Mouse (Mus musculus) stomach, embryonic 16.5 days (tissue): Measurements from ENCODE around the gene Pgs1. TPM values are rescaled to one million over a fixed set of nuclear protein-coding genes. Genes with fewer than 3 reads are reported as not detected.

Source experiments
- ATAC-seq: fragments of 200-750 bp; cut with Nextera tagmentation; 2 replicates; pipeline ENCODE4 v1.8.0; 2017; ENCODE audit warnings: moderate number of reproducible peaks, moderate TSS enrichment; ENCODE audit not compliant: insufficient read depth, low FRiP score
- H3K27ac ChIP-seq: fragments of 300-500 bp; sonication (generic); 2 replicates; pipeline ENCODE4 v1.5.1; 2014; ENCODE audit warnings: low read length
- H3K27me3 ChIP-seq: fragments of 300-500 bp; sonication (generic); 2 replicates; pipeline ENCODE4 v1.6.1; 2014; ENCODE audit warnings: low read length, control low read depth, mixed read lengths; ENCODE audit not compliant: control insufficient read depth, insufficient read depth
- H3K36me3 ChIP-seq: fragments of 300-500 bp; sonication (generic); 2 replicates; pipeline ENCODE4 v1.6.1; 2014; ENCODE audit warnings: low read length; ENCODE audit not compliant: control insufficient read depth, insufficient read depth
- H3K4me1 ChIP-seq: fragments of 300-500 bp; sonication (generic); 2 replicates; pipeline ENCODE4 v1.6.1; 2014; ENCODE audit warnings: low read length, control low read depth, mixed read lengths; ENCODE audit not compliant: control insufficient read depth, insufficient read depth
- H3K4me2 ChIP-seq: fragments of 300-500 bp; sonication (generic); 2 replicates; pipeline ENCODE4 v1.6.1; 2014; ENCODE audit warnings: low read depth, low read length, mixed read lengths
- H3K4me3 ChIP-seq: fragments of 300-500 bp; sonication (generic); replicated peaks from 2 replicates; pipeline ENCODE4 v1.5.1; 2014; ENCODE audit warnings: mild to moderate bottlenecking, low read length
- H3K9ac ChIP-seq: fragments of 300-500 bp; sonication (generic); 2 replicates; pipeline ENCODE4 v1.6.1; 2014; ENCODE audit warnings: low read length
- H3K9me3 ChIP-seq: fragments of 300-500 bp; sonication (generic); replicated peaks from 2 replicates; pipeline ENCODE4 v1.6.1; 2016; ENCODE audit warnings: low read length, control low read depth; ENCODE audit not compliant: control insufficient read depth
- WGBS: fragments of 180-500 bp; shearing (Covaris S2); extraction: QIAGEN DNeasy Blood & Tissue Kit; methylation state at CpG from one replicate; pipeline ENCODE4 v1.1.7; 2014; 5-methylcytosine and 5-hydroxymethylcytosine counted together
- polyA plus RNA-seq: library from polyadenylated mRNA; unstranded; fragments of >200 nt; fragmentation: Nextera tagmentation; extraction: Ambion mirVana; gene quantifications from 2 replicates; pipeline ENCODE4 v1.2.1, GENCODE M21; 2015

The Pgs1 gene
- polyA plus RNA-seq, 1 experiment from 2014 or later, result 32.1 TPM

DNA sequence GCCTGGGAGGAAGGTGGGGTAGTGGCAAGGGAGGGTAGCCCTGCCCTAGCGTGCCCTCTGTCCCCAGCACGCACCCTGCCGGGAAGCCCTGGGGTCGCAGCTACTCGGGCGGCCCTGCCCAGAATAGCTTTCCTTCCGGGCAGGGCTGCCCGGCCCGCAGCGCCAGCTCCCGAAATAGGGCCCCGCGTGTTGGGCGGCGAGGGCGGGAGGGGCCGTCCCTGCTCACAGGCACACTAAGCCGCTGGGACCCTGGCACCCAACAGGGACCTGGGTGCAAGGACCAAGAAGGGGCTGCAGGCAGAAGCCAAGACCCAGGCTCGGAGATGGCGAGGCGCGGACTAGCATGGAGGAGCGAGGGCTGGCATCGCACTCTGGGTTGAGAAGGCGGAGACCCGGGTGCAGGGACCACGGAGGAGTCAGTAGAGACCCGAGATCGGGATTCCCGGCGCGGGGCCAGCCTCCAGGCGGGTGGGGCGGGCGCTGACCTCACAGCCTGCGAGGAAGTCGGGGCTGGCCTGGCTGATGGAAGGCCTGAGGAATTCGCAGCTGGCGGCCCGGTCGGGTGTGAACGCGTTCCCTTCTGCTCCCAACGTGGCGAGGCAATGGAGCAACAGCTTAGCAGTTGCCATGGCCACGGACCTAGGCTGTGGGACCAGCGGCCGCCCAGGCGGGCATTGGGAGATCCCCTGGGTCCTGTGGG, 36.5 kb upstream of the Pgs1 start:
- WGBS, result 5% methylated on average over 49 of the region's 49 CpGs
- Histone ChIP-seq H3K27ac (peak overlapping the region; percentile 85), H3K4me1 (peaks cover 31% of the 10 kb centered on the region), H3K9me3 (no peaks in the 10 kb centered on the region), H3K4me3 (peak overlapping the region; percentile 41), H3K4me2 (peak overlapping the region; percentile 72), H3K36me3 (no peaks in the 10 kb centered on the region), H3K9ac (peak overlapping the region; percentile 77), H3K27me3 (no peaks in the 10 kb centered on the region)
- ATAC-seq, result peak; percentile 89

DNA sequence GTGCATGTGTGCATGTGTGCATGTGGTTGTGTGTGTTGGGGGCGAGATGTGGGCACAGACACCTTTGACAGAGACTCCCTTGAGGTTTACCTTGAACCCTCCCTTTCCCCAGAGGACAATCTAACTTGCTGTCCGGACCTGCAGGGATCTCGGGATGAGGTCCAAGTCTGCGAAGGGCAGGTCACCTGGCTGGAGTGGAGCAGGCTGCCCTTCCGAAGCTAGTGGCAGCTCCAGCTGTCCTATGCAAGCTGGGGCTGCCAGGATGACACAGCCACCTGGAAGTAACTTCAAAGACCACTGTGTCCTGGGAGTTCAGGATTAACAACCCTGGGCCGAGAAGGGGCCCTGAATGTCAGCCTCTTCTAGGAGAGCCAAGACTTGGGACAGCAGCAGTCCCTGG, 34.7 kb upstream of the Pgs1 start:
- no peak overlapping the region for H3K4me3 ChIP-seq
- H3K27me3 ChIP-seq, result no peaks in the 10 kb centered on the region
- no peak overlapping the region for H3K27ac ChIP-seq
- ATAC-seq, result no peak
- no peak overlapping the region for H3K4me2 ChIP-seq
- H3K36me3 ChIP-seq, result no peaks in the 10 kb centered on the region
- peak overlapping the region; percentile 36; the same call in 1 of the 2 replicates for H3K9ac ChIP-seq
- peaks cover 34% of the 10 kb centered on the region for H3K4me1 ChIP-seq
- 82% methylated on average over 6 of the region's 6 CpGs for WGBS
- no peaks in the 10 kb centered on the region for H3K9me3 ChIP-seq

DNA sequence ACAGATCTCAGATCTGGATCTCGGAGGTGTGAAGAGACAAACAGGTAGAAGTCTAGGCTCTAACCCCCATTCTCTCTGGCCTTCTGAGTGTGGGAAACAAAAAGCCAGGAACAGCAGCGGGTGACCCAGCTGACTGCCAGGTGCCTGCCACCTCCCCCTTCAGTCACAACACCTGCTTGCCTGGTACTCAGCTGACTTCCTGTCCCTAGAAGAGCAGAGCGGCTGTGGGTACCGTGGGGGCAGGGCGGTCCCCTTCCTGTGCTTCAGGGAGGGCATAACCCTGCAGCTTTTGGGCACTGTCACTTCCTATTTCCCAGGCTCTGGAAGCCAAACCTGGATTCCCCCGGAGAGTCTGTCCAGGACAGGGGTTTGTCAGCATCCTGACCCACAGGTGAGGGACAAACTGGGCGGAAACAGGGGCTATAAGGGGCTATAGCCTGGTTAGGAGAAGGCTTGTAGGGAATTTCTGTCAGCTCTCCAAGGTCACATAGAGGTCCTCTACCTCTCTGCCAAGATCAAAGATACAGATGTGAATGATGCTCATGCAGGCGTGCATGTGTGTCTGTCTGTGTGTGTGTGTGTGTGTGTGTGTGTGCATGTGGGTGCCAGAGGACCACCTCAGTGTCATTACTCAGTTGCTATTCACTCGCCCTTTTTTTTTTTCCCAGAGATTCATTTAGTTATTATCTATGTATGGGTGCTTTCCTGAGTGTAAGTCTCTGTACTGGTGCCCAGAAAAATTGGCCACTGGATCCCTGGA, 33.7 kb upstream of the Pgs1 start:
- no peaks in the 10 kb centered on the region for H3K36me3 ChIP-seq
- WGBS, result 62% methylated on average over 9 of the region's 9 CpGs
- peaks cover 31% of the 10 kb centered on the region for H3K4me1 ChIP-seq
- ATAC-seq, result no peak
- H3K9ac ChIP-seq, result 0 out of 2 replicates have a peak overlapping the region, but pooled peaks have one; percentile 5
- H3K27ac ChIP-seq, result no peak overlapping the region
- no peak overlapping the region for H3K4me2 ChIP-seq
- no peaks in the 10 kb centered on the region for H3K27me3 ChIP-seq
- no peak overlapping the region for H3K4me3 ChIP-seq
- no peaks in the 10 kb centered on the region for H3K9me3 ChIP-seq

DNA sequence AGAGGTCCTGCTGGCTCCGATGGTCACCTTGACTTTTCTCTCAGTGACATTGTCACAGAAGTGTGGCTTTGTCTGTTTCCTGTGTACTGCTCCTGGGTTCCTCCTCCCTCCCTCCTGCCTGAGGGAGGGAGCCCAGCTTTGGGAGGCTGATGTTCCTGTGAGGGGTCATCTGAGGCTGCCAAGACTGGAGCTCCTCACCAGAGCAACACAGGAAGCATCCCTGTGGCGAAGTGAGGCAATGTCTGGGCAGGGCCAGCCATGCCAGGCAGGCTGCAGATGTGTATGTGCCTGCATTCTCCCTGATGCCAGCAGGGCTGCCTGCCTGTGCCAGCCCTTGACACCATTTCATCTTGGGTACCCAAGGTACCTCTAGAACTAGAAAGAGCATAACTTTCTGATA, 32.0 kb upstream of the Pgs1 start:
- H3K9me3 ChIP-seq, result no peaks in the 10 kb centered on the region
- no peaks in the 10 kb centered on the region for H3K27me3 ChIP-seq
- no peak overlapping the region for H3K4me3 ChIP-seq
- no peak overlapping the region for H3K4me2 ChIP-seq
- H3K36me3 ChIP-seq, result no peaks in the 10 kb centered on the region
- ATAC-seq, result no peak
- H3K27ac ChIP-seq, result no peak overlapping the region; the same call in 1 of the 2 replicates
- no peak overlapping the region for H3K9ac ChIP-seq
- 61% methylated on average over 2 of the region's 2 CpGs for WGBS
- H3K4me1 ChIP-seq, result peaks cover 39% of the 10 kb centered on the region

DNA sequence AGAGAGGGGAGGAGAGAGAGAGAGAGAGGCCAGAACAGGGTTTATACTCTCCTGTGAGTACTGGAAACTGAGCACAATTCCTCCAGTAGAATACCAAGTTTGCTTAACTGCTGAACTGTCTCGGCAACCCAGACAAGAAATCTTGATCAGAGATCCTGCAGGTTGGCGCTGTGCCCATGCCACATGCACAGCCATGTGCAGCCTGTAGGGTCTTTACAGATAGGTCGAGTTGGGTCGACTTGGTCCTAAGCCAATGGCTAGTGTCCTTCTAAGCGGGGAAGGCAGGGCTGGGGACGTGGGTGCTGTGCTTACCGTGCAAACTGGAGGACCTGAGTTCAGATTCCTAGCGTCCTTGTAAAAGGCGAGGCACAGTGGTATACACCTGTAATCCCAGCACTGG, 31.3 kb upstream of the Pgs1 start:
- Histone ChIP-seq H3K27ac (peak overlapping the region; percentile 36; the same call in 1 of the 2 replicates), H3K4me2 (no peak overlapping the region), H3K4me1 (peaks cover 39% of the 10 kb centered on the region), H3K27me3 (no peaks in the 10 kb centered on the region), H3K9me3 (no peaks in the 10 kb centered on the region), H3K4me3 (no peak overlapping the region), H3K36me3 (no peaks in the 10 kb centered on the region), H3K9ac (no peak overlapping the region)
- no peak for ATAC-seq
- 67% methylated on average over 9 of the region's 9 CpGs for WGBS

DNA sequence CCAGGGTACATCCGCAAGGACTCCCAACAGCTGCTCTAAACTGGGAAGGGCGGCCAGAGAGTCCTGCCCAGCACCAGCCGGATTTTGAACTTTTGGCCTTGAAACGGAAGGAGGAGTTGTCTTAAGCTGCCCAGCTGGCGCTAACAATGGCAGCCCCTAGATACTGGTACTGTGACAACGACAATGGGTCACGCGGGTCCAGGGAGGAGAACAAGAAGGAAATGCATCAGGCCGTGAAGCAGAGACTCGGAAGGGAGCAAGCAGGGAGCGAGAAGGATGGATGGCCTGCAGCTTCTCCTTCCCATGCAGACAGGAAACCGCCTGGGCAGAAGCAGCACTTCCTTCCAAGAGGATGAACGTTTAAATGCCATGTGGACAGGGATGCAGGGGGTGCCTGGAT, 30.5 kb upstream of the Pgs1 start:
- no peak overlapping the region for H3K4me2 ChIP-seq
- no peak overlapping the region for H3K9ac ChIP-seq
- H3K27me3 ChIP-seq, result no peaks in the 10 kb centered on the region
- H3K9me3 ChIP-seq, result no peaks in the 10 kb centered on the region
- no peaks in the 10 kb centered on the region for H3K36me3 ChIP-seq
- ATAC-seq, result no peak
- H3K4me3 ChIP-seq, result no peak overlapping the region
- WGBS, result 56% methylated on average over 13 of the region's 13 CpGs
- no peak overlapping the region; the same call in 1 of the 2 replicates for H3K27ac ChIP-seq
- peaks cover 36% of the 10 kb centered on the region for H3K4me1 ChIP-seq

DNA sequence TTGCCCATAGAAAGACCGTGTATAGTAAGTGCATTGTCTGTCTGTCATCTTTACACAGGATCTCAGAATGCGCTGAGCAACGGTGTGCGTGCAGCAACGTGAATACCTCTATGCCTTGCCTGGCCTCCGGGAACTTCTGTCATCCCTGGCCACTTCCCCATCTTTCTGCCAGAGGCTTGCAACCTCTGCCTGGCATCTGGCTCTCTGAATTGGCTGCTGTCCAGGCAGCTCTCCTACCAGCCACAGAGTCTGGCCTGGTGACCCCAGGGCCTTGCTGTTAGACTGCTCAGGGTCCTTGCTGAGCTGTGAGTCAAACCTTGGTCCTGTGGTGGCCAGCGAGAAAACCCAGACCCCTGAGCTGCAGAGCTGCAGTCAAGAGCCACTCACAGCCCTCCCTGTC, 27.9 kb upstream of the Pgs1 start:
- H3K27me3 ChIP-seq, result no peaks in the 10 kb centered on the region
- H3K9ac ChIP-seq, result peak overlapping the region; percentile 37
- 58% methylated on average over 7 of the region's 7 CpGs for whole genome bisulfite sequencing
- no peak for ATAC-seq
- no peak overlapping the region for H3K4me2 ChIP-seq
- peaks cover 42% of the 10 kb centered on the region for H3K4me1 ChIP-seq
- H3K9me3 ChIP-seq, result no peaks in the 10 kb centered on the region
- H3K4me3 ChIP-seq, result no peak overlapping the region
- no peak overlapping the region for H3K27ac ChIP-seq
- no peaks in the 10 kb centered on the region for H3K36me3 ChIP-seq

DNA sequence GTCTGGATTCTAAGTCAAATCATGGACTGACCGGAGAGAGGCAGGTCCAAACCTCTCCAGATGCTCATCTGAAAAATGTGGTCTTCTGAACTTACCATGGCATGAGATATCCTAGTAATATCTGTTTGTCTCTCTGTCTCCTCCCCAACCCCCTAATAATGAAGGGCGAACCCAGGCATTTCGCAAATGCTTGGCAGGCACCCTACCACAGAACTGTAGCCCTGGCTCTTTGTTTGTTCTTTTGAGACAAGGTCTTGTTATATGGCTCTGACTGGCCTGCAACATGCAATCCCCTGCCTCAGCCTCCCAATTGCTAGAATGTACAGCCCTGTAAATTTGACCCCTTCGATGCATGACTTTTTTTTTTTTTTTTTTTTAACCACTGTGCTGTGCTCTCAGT, 26.9 kb upstream of the Pgs1 start:
- Histone ChIP-seq H3K4me3 (no peak overlapping the region), H3K9me3 (no peaks in the 10 kb centered on the region), H3K4me1 (peaks cover 46% of the 10 kb centered on the region), H3K36me3 (no peaks in the 10 kb centered on the region), H3K9ac (peak overlapping the region; percentile 37; the same call in 1 of the 2 replicates), H3K4me2 (no peak overlapping the region), H3K27me3 (no peaks in the 10 kb centered on the region), H3K27ac (no peak overlapping the region)
- ATAC-seq, result no peak
- WGBS, result 87% methylated on average over 4 of the region's 4 CpGs

DNA sequence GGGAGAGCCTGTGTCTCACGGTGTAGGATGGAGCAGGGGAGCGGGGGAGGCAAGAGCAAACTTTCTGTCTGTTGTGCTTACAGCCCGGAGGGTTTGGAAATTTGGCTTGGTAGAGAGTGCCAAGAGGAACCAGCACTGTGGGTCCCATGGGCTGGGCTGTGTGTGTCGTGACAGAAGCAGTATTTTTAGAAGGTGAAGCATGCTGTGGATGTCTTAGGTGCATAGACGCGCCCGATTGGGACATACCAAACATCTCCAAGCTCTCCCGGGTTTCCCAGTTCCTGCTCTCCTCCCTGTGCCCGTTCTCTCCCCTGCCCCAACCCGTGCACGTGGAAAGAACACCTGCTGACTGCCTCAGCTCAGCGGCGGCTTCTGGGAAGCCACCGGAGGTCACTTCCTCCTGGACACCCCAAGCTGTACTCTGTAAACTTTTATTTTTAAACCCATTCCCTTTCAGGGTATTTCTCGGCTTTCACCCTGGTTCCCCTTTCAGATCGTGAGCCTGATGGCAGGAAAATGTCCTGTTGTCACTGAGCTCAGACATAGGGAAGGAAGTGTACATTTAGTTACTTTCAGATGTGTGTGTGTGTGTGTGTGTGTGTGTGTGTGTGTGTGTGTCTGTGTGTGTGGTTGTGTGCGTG, 26.2 kb upstream of the Pgs1 start:
- no peak overlapping the region; the same call in 1 of the 2 replicates for H3K27ac ChIP-seq
- H3K4me3 ChIP-seq, result no peak overlapping the region
- no peak overlapping the region for H3K9ac ChIP-seq
- no peaks in the 10 kb centered on the region for H3K36me3 ChIP-seq
- H3K9me3 ChIP-seq, result no peaks in the 10 kb centered on the region
- no peaks in the 10 kb centered on the region for H3K27me3 ChIP-seq
- H3K4me1 ChIP-seq, result peaks cover 47% of the 10 kb centered on the region
- H3K4me2 ChIP-seq, result no peak overlapping the region
- 48% methylated on average over 17 of the region's 17 CpGs for WGBS
- no peak for ATAC-seq
